Mouse (Mus musculus) forelimb bud, embryonic 11.5 days (tissue): ENCODE measurements at regions not wholly inside any gene's neighbourhood (a gene's known extent, or its start where the extent isn't known, plus 50 kb on each side); places are given as distances from the start of the nearest gene placed in this dataset.

Experiments
- DNase-seq: peaks from one replicate; pipeline ENCODE4 v3.0.0-alpha.2; 2012; ENCODE audit warnings: low read depth, low spot score

DNA sequence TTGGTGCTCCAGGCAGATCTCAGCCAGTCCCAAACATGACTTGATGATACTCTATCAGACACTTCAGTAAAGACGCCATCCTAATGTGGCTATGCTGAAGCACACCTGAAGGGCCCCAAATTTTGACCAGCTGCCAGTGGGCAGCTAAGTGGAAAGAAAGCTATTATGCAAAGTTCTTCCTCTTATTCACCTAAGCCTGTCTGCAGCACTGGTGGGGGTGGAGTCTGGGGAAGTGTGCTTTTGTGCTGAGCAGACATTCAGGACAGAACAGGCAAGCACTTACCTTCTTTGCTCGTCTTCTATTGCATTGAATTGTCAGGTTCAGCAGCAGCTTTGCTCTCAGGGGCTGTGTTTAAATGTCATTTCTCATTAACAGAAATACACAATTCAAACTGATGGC, 200.7 kb downstream of the Pla2g4a start:
- DNase-seq: no peak

GRCm38 (mm10) chr1:149758783-149759132, 202.3 kb downstream of the Pla2g4a start:
- DNase-seq: no peak

- peak; percentile 76 for DNase-seq
Observed at GRCm38 (mm10) chr1:149758092-149758782, 202.9 kb downstream of the Pla2g4a start.

- no peak for DNase-seq
Observed at GRCm38 (mm10) chr1:149753269-149754060, 207.6 kb downstream of the Pla2g4a start.

- no peak for DNase-seq
Observed at GRCm38 (mm10) chr1:149749405-149749804, 211.7 kb downstream of the Pla2g4a start.

DNA sequence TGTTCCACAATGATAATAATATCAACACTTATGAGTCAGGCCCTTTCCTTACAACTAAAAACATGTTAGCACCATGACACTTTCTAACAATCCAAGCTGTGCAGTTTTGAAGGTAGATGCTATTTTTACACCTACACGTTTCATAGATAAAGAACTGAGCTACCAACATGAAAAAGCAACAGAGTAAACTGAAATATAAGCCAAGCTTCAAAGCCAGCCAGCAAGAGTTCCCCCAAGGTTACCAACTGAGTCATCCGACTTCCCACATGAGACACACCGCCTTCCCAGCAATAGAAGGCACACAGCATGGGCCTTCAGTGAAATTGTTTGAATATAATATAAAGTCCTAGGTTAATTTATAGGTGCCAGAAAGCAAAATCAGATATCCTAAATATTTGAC, 222.1 kb downstream of the Pla2g4a start:
- no peak for DNase-seq

DNA sequence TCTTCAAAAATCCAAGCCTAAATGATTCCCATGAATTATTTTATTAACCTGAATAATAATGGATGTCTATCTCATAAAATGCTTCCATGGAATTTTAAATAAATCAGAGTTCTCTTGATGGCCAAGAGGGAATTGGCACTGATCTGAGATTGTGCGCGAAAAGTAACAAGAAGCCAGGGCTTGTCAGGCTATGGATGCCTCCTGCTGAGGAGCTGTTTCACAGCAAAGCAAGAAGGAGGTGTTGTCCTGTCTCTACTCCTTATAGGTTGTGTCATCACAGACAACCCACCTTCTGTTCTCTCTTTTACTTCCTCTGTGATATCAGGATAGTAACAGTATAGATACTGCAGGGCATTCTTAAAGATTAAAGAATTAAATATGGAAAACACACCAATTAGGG, 226.8 kb downstream of the Pla2g4a start:
- DNase-seq: no peak

DNA sequence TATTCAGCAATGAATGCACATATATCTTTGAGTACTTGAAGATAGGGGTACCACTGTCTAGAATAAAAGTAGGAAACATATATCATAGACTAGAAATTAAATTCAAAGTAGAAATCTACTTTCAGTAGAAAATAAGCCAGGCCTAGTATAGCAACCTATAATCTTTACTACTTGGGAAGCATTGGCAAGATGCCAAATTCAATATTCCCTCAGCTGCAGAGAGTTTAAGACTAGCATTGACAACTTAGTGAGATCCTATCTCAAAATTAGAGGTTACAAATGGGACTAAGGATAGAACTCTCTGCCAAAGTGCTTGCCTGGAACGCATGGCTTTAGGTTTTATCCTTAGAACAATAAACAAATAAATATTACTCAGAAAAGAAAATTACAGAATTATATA, 245.9 kb downstream of the Pla2g4a start:
- DNase-seq: no peak

DNA sequence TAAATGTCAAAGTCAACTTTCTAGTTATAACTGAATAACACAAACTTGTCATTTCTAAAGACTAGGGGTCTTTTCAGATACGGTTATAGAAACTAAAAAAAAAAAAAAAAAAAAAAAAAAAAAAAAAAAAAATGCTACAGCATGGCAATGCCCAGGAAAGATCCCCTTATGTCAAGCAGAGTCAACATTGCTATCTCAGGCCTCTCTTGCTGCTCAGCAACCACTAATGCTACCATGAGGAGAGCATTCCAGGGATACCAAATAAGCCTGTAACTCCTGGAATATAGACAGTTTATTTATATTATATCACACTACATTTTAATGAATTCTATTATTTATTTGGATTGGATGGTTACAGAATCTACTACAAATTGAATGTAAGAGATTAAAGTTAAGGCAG, 248.8 kb downstream of the Pla2g4a start:
- DNase-seq: no peak

GRCm38 (mm10) chr1:149705223-149705622, 255.9 kb downstream of the Pla2g4a start:
- DNase-seq: no peak

DNA sequence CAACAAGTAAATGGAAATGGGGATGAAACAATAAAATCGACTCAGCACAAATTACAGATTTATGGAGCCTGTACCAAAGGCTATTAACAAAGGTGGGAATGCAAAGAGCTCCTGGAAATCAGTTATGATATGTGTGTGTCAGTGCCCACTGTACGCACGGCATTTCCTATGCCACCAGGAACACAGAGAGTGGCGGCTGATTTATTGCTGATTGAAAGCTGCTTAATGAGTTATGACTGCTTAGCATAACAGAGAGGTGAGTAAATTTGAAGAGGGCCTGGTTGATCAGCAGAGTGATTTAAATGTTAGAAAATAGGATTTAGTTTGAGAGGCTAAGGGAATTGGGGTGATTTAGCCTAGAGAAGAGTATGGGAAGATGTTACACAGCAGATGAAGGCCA, 261.7 kb downstream of the Pla2g4a start:
- DNase-seq: no peak

DNA sequence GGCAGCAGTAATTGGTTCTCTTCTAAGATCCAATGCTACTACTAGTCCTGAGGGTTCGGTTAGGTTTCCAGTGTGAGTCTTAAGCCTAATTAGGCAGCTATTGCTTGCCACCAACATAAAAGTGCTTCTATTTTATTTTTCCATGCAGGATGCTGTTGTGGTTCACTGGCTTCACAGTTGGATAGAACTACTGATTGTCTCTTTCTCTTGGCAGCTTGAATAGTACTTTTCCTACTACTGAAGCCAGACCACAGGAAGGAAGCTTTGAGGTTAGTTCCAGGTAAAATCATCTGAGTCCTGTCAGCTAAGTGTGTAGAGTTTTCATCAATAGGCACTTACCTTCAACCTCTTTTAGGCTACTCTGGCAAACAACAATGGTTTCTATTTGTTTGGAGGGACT, 286.9 kb downstream of the Pla2g4a start:
- DNase-seq: no peak

GRCm38 (mm10) chr1:149672571-149672970, 288.5 kb downstream of the Pla2g4a start:
- no peak for DNase-seq

DNA sequence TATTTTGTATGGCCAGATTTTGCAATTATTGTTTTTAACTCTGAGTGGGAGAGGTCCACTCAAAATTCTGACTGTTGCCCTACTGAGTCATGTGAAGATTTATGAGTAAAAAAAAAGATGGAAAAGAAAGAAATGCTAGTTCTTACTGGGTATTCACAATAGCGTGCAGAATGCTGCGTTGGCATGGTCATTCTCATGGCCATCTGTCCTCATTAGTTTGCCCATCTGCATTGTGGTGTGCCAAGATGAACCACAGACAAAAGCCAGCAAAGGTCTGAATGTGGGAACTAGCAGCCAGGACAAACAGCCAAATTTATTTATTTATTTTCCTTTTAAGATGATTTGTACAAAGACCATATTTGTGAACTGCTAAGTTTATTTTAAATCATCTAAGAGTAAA, 289.0 kb downstream of the Pla2g4a start:
- DNase-seq: no peak

GRCm38 (mm10) chr1:149671091-149671490, 290.0 kb downstream of the Pla2g4a start:
- no peak for DNase-seq
